Mouse (Mus musculus) heart, embryonic 16.5 days (tissue): ENCODE measurements around the gene Pklr. TPM values are rescaled to one million over a fixed set of nuclear protein-coding genes. Genes with fewer than 3 reads are reported as not detected.

Experiments used
- ATAC-seq: fragments of 200-750 bp; cut with Nextera tagmentation; replicated peaks from 2 replicates; pipeline ENCODE4 v1.8.0; 2017; ENCODE audit warnings: moderate number of reproducible peaks; ENCODE audit not compliant: insufficient read depth, low FRiP score; ENCODE audit errors: extremely low read depth
- H3K27ac ChIP-seq: fragments of 300-500 bp; sonication (generic); 2 replicates; pipeline ENCODE4 v1.5.1; 2014; ENCODE audit warnings: mild to moderate bottlenecking, low read length, control low read depth, moderate library complexity
- H3K27me3 ChIP-seq: fragments of 300-500 bp; sonication (generic); 2 replicates; pipeline ENCODE4 v1.6.1; 2014; ENCODE audit warnings: low read length, mixed read lengths; ENCODE audit not compliant: control insufficient read depth, insufficient read depth
- H3K36me3 ChIP-seq: fragments of 300-500 bp; sonication (generic); 2 replicates; pipeline ENCODE4 v1.6.1; 2014; ENCODE audit not compliant: control insufficient read depth, insufficient read depth
- H3K4me1 ChIP-seq: fragments of 300-500 bp; sonication (generic); 2 replicates; pipeline ENCODE4 v1.6.1; 2014; ENCODE audit warnings: low read length, mixed read lengths; ENCODE audit not compliant: control insufficient read depth, insufficient read depth
- H3K4me2 ChIP-seq: fragments of 300-500 bp; sonication (generic); 2 replicates; pipeline ENCODE4 v1.6.1; 2014; ENCODE audit warnings: low read depth, mild to moderate bottlenecking, control low read depth, low read length
- H3K4me3 ChIP-seq: fragments of 300-500 bp; sonication (generic); 2 replicates; pipeline ENCODE4 v1.5.1; 2014; ENCODE audit warnings: mild to moderate bottlenecking, control low read depth, low read length
- H3K9ac ChIP-seq: fragments of 300-500 bp; sonication (generic); 2 replicates; pipeline ENCODE4 v1.6.1; 2014; ENCODE audit warnings: low read length, control low read depth
- H3K9me3 ChIP-seq: fragments of 300-500 bp; sonication (generic); replicated peaks from 2 replicates; pipeline ENCODE4 v1.6.1; 2016; ENCODE audit warnings: low read length; ENCODE audit not compliant: control insufficient read depth
- WGBS: fragments of 180-500 bp; shearing (Covaris S2); extraction: QIAGEN DNeasy Blood & Tissue Kit; methylation state at CpG from one replicate; pipeline ENCODE4 v1.1.7; 2014; 5-methylcytosine and 5-hydroxymethylcytosine counted together
- polyA plus RNA-seq: library from polyadenylated mRNA; unstranded; fragments of >200 nt; fragmentation: Nextera tagmentation; extraction: Ambion mirVana; gene quantifications from 2 replicates; pipeline ENCODE4 v1.2.1, GENCODE M21; 2015

The Pklr gene
- polyA plus RNA-seq, 1 experiment from 2014 or later, result 0.64 TPM

GRCm38 (mm10) chr3:89179056-89179455 is 43.1 kb downstream of the Pklr start:
- Histone ChIP-seq H3K27me3 (no peaks in the 10 kb centered on the region), H3K9ac (0 out of 2 replicates have a peak overlapping the region, but pooled peaks have one; percentile 26), H3K4me2 (no peak overlapping the region), H3K9me3 (no peaks in the 10 kb centered on the region), H3K36me3 (peaks cover 46% of the 10 kb centered on the region), H3K4me3 (no peak overlapping the region), H3K27ac (no peak overlapping the region), H3K4me1 (peaks cover 22% of the 10 kb centered on the region)
- 83% methylated on average over 11 of the region's 11 CpGs for WGBS
- no peak for ATAC-seq

GRCm38 (mm10) chr3:89181749-89182500 is 46.0 kb downstream of the Pklr start:
- H3K9ac ChIP-seq, result no peak overlapping the region
- peaks cover 25% of the 10 kb centered on the region for H3K4me1 ChIP-seq
- H3K4me2 ChIP-seq, result no peak overlapping the region
- no peak for ATAC-seq
- H3K36me3 ChIP-seq, result peaks cover 27% of the 10 kb centered on the region; the same call in 1 of the 2 replicates
- WGBS, result 89% methylated on average over 27 of the region's 27 CpGs
- no peaks in the 10 kb centered on the region for H3K27me3 ChIP-seq
- H3K27ac ChIP-seq, result peak overlapping the region; percentile 20; the same call in 1 of the 2 replicates
- H3K4me3 ChIP-seq, result no peak overlapping the region
- H3K9me3 ChIP-seq, result no peaks in the 10 kb centered on the region

DNA sequence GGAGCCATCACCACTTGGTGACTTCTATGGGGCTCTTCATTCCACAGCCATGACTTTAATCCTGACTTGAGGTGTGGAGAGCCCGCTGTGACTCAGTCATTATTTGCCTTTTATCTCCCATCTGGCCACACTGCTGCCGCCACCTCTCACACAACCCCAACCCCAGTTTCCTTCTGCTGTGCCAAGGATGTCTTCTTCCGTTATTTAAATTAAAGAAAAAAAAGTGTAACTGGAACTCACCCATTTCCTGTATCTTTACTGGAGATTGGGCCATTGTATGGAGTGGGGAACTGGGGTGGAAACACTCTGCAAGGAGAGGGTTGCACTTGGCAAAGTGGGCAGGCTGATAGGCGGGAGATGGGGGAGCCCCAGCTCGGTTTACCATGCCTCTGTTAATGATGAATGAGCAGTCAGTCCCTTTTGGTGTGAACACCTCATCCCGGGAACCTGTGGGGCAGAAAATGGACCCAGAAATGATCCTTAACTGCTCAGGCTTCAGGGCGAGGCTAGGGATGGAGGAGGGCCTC is 46.7 kb downstream of the Pklr start:
- Histone ChIP-seq H3K27ac (peak overlapping the region; percentile 20; the same call in 1 of the 2 replicates), H3K36me3 (peaks cover 27% of the 10 kb centered on the region; the same call in 1 of the 2 replicates), H3K4me3 (peak overlapping the region; percentile 85), H3K9me3 (no peaks in the 10 kb centered on the region), H3K27me3 (no peaks in the 10 kb centered on the region), H3K4me2 (peak overlapping the region; percentile 99), H3K4me1 (peaks cover 25% of the 10 kb centered on the region), H3K9ac (no peak overlapping the region)
- WGBS, result 38% methylated on average over 7 of the region's 7 CpGs
- ATAC-seq, result no peak

- H3K27ac ChIP-seq, result peak within 1 kb of the TSS; percentile 76
- peak; percentile 93 for ATAC-seq
- peaks cover 22% of the 10 kb centered on the region for H3K4me1 ChIP-seq
- H3K9me3 ChIP-seq, result no peaks in the 10 kb centered on the region
- WGBS, result 5% methylated on average over 39 of the region's 39 CpGs
- peak within 1 kb of the TSS; percentile 99 for H3K4me2 ChIP-seq
- H3K4me3 ChIP-seq, result peak within 1 kb of the TSS; percentile 85
- peaks cover 27% of the 10 kb centered on the region; the same call in 1 of the 2 replicates for H3K36me3 ChIP-seq
- H3K27me3 ChIP-seq, result no peaks in the 10 kb centered on the region
- H3K9ac ChIP-seq, result peak within 1 kb of the TSS; percentile 90
Observed at GRCm38 (mm10) chr3:89183058-89183958, 47.4 kb downstream of the Pklr start, which contains the start of gene Fam189b. Gene Fam189b, plus strand, starts transcription at chr3:89183143.

- Histone ChIP-seq H3K4me2 (peak overlapping the region; percentile 99), H3K4me3 (peak overlapping the region; percentile 85), H3K9me3 (no peaks in the 10 kb centered on the region), H3K27me3 (no peaks in the 10 kb centered on the region), H3K27ac (no peak overlapping the region), H3K36me3 (peaks cover 27% of the 10 kb centered on the region; the same call in 1 of the 2 replicates), H3K4me1 (peaks cover 16% of the 10 kb centered on the region), H3K9ac (peak overlapping the region; percentile 90)
- WGBS, result 81% methylated on average over 6 of the region's 6 CpGs
- no peak for ATAC-seq
Observed at GRCm38 (mm10) chr3:89183959-89184315, 48.0 kb downstream of the Pklr start.

DNA sequence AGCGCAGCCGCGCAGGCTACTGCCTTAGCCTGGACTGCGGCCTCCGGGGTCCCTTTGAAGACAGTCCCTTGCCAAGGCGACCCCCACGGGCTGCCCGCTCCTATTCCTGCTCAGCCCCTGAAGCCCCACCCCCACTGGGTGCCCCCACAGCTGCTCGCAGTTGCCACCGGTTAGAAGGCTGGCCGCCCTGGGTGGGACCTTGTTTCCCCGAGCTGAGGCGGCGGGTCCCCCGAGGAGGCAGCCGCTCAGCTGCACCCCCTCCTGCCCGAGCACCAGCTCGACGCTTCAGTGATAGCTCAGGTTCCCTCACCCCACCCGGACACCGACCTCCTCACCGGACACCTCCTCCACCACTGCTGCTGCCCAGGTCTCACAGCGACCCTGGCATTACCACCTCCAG is 51.3 kb downstream of the Pklr start:
- WGBS, result 44% methylated on average over 23 of the region's 23 CpGs
- ATAC-seq, result no peak
- Histone ChIP-seq H3K36me3 (0 out of 2 replicates have a peak, but pooled peaks cover 2% of the 10 kb centered on the region), H3K4me3 (peak overlapping the region; percentile 4; the same call in 1 of the 2 replicates), H3K27me3 (no peaks in the 10 kb centered on the region), H3K27ac (no peak overlapping the region), H3K9me3 (no peaks in the 10 kb centered on the region), H3K4me2 (peak overlapping the region; percentile 25; the same call in 1 of the 2 replicates), H3K9ac (0 out of 2 replicates have a peak overlapping the region, but pooled peaks have one; percentile 37), H3K4me1 (peaks cover 16% of the 10 kb centered on the region)

DNA sequence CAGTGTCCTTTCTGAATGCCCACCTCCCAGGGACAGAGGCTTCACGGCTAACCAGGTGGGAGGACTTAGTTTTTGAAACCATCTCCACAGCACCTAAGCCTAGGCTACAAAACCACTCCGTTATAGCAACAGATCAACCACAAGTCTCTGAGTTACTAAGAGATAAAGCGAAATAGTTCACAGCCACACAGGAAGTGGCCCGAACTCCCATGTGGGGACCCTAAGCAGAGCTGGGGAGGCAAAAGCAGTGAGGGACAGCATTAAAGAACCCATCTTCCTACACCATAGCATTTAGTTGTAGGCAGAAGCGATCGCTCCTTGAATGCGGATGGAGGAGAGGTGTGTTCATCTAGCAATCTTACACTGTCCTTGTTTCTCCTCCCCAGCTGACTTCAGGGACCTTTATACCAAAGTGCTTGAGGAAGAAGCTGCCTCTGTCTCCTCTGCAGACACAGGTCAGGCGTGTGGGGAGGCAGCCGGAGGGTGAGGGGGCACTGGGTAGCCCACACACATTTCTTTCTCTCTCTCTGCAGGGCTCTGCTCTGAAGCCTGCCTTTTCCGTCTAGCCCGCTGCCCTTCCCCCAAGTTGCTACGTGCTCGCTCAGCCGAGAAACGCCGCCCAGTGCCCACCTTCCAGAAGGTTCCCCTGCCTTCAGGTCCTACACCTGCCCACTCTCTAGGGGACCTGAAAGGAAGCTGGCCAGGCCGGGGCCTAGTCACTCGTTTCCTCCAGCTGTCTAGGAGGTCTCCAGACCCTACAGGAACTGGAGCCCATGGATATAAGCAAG is 51.9 kb downstream of the Pklr start:
- Histone ChIP-seq H3K36me3 (no peaks in the 10 kb centered on the region), H3K4me1 (peaks cover 11% of the 10 kb centered on the region), H3K4me2 (peak overlapping the region; percentile 25), H3K9me3 (no peaks in the 10 kb centered on the region), H3K27me3 (no peaks in the 10 kb centered on the region), H3K4me3 (peak overlapping the region; percentile 14; the same call in 1 of the 2 replicates), H3K9ac (0 out of 2 replicates have a peak overlapping the region, but pooled peaks have one; percentile 37), H3K27ac (peak overlapping the region; percentile 34; the same call in 1 of the 2 replicates)
- WGBS, result 77% methylated on average over 18 of the region's 18 CpGs
- no peak for ATAC-seq

DNA sequence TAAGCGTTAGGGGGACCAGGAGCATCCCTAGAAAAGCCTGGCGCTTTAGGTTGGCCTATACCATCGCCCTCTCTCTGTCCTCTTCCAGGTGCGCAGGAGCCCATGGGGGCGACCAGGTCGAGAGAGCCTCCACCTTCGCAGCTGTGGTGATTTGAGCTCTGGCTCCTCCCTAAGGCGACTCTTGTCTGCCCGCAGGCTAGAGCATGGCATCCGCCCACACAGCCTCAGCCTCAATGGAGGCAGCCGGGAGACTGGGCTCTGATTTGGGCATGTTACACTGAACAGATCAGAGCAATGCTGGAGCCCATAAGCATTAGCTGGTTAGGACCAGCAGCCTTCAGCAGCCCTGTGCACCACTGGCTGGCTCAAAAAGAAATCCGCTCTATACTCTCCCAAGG is 52.5 kb downstream of the Pklr start:
- Histone ChIP-seq H3K4me3 (peak overlapping the region; percentile 14; the same call in 1 of the 2 replicates), H3K36me3 (no peaks in the 10 kb centered on the region), H3K9ac (no peak overlapping the region), H3K27me3 (no peaks in the 10 kb centered on the region), H3K4me1 (peaks cover 9% of the 10 kb centered on the region), H3K27ac (peak overlapping the region; percentile 34; the same call in 1 of the 2 replicates), H3K9me3 (no peaks in the 10 kb centered on the region), H3K4me2 (no peak overlapping the region; the same call in 1 of the 2 replicates)
- 60% methylated on average over 12 of the region's 12 CpGs for WGBS
- 0 out of 2 replicates have a peak, but pooled peaks have one; percentile 9 for ATAC-seq
